Mouse (Mus musculus) heart, adult 2 months (tissue): ENCODE data around the gene Adm2.

Experiments
- EP300 ChIP-seq: fragments of 200-500 bp; IDR thresholded peaks from 2 replicates; pipeline ENCODE4 v1.6.1; 2011; ENCODE audit warnings: low read depth, low read length, control low read depth; ENCODE audit not compliant: insufficient read depth
- POLR2A ChIP-seq: fragments of 200-500 bp; IDR thresholded peaks from 2 replicates; pipeline ENCODE4 v1.6.1; 2011; ENCODE audit warnings: mild to moderate bottlenecking, low read depth, low read length, control low read depth; ENCODE audit not compliant: insufficient read depth

DNA sequence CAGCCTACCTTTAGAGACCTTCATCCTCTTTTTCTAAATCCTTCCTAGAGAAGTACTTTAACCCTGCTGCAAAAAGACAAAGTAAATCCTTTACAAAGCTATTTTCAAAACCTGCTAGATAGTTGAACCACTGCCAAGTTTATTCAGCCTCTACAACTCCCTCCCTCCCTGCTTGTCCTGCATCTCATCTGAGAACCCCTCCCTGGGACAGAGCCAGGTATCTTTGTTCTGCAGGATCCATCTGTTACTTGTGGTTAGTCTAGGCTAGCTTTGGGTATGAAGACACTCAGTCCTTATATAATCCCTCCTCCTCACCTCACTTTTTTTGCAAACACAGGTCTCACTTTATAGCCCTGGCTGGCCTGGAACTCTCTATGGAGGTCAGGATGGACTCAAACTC lies 37.5 kb upstream of the Adm2 start:
- no peak for TF ChIP-seq EP300
- no peak for TF ChIP-seq POLR2A
